Mouse (Mus musculus) midbrain, embryonic 16.5 days (tissue): ENCODE data around the gene Aar2. TPM values are rescaled to one million over a fixed set of nuclear protein-coding genes. Genes with fewer than 3 reads are reported as not detected.

Source experiments
- polyA plus RNA-seq: library from polyadenylated mRNA; unstranded; fragments of >200 nt; fragmentation: Nextera tagmentation; extraction: Ambion mirVana; gene quantifications from 2 replicates; pipeline ENCODE4 v1.2.1, GENCODE M21; 2015

Aar2 gene
- polyA plus RNA-seq, 1 experiment from 2014 or later = 46.7 TPM

Other genes starting within 250 kb of the Aar2 start
- 5.9 and 7.0 TPM in 2 replicates for gene Cnbd2, start 235.3 kb upstream of the Aar2 start, polyA plus RNA-seq
- 79.3 and 82.1 TPM in 2 replicates for gene Scand1, start 234.9 kb upstream of the Aar2 start, polyA plus RNA-seq
- gene Epb41l1, start 126.7 kb upstream of the Aar2 start, polyA plus RNA-seq = 18.5 and 19.4 TPM in 2 replicates
- 270 and 271 TPM in 2 replicates for gene Dlgap4, start 66.1 kb downstream of the Aar2 start, polyA plus RNA-seq
- 33.7 and 38.8 TPM in 2 replicates for gene Myl9, start 227.8 kb downstream of the Aar2 start, polyA plus RNA-seq